Mouse (Mus musculus): ENCODE measurements around the gene Canx. TPM values are rescaled to one million over a fixed set of nuclear protein-coding genes. Genes with fewer than 3 reads are reported as not detected.
"Not testable (repeated sequence)": the region's sequence is repeated elsewhere in the genome, so short reads cannot be mapped to it uniquely, and the experiment has no call there.

The Canx gene
- polyA plus RNA-seq, 1 experiment: 396 TPM

DNA sequence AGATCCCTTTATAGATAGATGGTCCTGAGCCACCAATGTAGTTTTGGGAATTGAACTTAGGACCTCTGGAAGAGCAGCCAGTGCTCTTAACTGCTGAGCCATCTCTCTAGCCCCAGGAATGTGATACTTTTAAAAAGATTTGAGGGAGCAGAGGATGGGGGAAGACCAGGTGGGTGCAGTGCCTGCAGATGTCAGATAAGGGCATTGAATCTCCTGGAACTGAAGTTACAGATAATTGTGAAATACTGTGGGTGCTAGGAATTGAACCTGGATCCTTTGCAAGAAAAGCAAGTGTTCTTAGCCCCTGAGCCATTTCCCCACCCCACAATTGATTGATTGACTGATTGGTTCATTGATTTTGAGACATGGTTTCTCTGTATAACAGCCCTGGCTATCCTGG, 39.8 kb upstream of the Canx start:
- H3K4me3 ChIP-seq (ENCODE audit: insufficient read depth, low read length): no peak overlapping the region
- TF ChIP-seq CTCF (IDR thresholded peaks at IDR 0.05; ENCODE audit: low read depth, low read length) (no peak), POLR2A (IDR thresholded peaks at IDR 0.05; ENCODE audit: borderline replicate concordance, low read depth, low read length) (no peak)

DNA sequence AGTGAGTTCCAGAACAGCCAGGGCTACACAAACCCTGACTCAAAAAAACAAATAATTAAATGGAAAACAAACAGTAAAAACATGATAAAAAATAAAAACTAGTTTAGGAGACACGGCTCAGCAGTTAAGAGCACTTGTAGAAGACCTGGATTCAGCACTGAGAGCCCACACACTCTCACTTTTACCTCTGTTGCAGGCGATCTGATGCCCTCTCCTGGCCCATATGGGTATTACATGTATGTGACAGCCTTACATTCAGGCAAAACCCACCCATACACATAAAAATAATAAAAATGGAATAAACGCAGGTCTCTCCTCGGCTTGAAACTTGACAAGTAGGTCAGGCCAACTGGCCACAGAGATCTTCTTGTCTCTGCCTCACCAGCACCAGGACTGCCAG, 39.1 kb upstream of the Canx start:
- H3K4me3 ChIP-seq (ENCODE audit: insufficient read depth, low read length): no peak overlapping the region
- H3K27ac ChIP-seq (ENCODE audit: insufficient read depth, low read depth, low read length): no peak overlapping the region
- TF ChIP-seq CTCF (IDR thresholded peaks at IDR 0.05; ENCODE audit: low read depth, low read length) (peak; percentile 46), POLR2A (IDR thresholded peaks at IDR 0.05; ENCODE audit: borderline replicate concordance, low read depth, low read length) (no peak)
- peaks cover 18% of the 10 kb centered on the region for H3K4me1 ChIP-seq (ENCODE audit: control insufficient read depth, insufficient read depth, low read length)

More for the DNA sequence above, 39.8 kb upstream of the Canx start:
- Histone ChIP-seq H3K27ac (ENCODE audit: insufficient read depth, low read depth, low read length) (no peak overlapping the region), H3K4me1 (ENCODE audit: control insufficient read depth, insufficient read depth, low read length) (peaks cover 25% of the 10 kb centered on the region)

GRCm38 (mm10) chr11:50361282-50361681, 35.8 kb upstream of the Canx start:
- H3K27ac ChIP-seq (ENCODE audit: insufficient read depth, low read depth, low read length); H3K4me1 ChIP-seq (ENCODE audit: control insufficient read depth, insufficient read depth, low read length); H3K4me3 ChIP-seq (ENCODE audit: insufficient read depth, low read length): not testable (repeated sequence)

DNA sequence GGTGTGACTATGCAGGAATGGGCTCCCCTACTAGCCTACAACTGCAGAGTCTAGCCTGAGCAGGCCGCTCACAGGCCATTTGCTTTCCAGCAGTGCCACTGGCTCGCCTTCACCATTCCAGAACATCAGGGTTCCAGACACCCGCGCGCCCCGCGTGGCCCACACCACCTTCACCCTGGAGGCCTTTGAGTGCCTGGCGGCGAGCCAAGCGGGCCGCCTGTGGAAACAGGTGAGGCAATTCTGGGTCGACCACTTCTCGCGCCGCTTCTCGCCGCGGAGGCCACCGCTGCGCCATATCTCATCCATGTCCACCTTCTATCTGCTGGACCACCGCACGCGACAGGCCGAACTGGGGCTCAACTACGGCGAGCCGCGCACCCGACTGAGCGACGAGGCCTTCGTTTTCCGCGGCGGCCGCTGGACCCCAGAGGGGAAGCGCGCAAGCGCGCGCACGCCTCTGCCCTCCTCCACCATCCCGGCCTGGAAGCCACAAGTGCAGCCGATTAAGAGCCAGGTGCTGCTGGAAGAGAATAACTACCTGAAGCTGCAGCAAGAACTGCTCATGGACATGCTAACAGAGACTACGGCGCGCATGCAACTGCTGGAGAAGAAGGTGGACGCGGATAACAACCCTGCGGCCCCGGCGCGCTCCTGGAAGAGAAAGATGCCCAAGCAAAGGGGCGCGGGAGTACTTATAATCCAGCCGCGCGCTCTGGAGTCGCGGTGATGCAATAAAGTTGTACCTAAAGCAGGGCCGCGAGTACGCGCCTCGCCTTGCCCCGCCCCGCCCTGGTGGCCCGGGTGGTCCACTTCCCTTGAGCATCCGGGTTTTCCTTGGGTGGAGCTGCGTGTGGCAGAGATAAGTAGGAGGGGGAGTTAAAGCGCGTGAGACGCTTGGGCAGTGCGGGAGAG, 33.7 kb upstream of the Canx start:
- Histone ChIP-seq H3K4me1 (ENCODE audit: control insufficient read depth, insufficient read depth, low read length) (peaks cover 17% of the 10 kb centered on the region), H3K4me3 (ENCODE audit: insufficient read depth, low read length) (peak overlapping the region; percentile 63), H3K27ac (ENCODE audit: insufficient read depth, low read depth, low read length) (no peak overlapping the region)
- TF ChIP-seq POLR2A (IDR thresholded peaks at IDR 0.05; ENCODE audit: borderline replicate concordance, low read depth, low read length) (no peak), CTCF (IDR thresholded peaks at IDR 0.05; ENCODE audit: low read depth, low read length) (no peak)

DNA sequence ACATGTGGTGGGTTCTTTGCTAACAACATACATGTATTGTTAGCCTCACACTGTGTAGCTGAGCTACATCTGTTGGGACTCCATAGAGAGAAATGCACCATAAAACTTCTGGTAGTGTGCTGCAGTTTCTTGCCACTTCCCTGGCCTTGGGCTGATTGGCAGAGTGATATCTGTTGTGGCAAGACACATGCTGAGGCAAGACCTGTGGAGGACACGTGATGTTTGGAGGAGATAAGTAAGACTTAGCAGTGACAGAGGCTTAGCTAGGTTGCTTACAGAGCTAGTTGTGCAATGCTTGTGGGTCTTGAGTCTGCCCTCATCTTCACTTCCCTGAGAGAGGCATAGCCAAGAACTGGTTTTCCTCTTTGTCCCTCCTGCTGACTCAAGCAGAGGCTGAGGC, 29.9 kb upstream of the Canx start:
- H3K4me1 ChIP-seq (ENCODE audit: control insufficient read depth, insufficient read depth, low read length): peaks cover 11% of the 10 kb centered on the region
- no peak overlapping the region for H3K4me3 ChIP-seq (ENCODE audit: insufficient read depth, low read length)
- peak overlapping the region; percentile 59 for H3K27ac ChIP-seq (ENCODE audit: insufficient read depth, low read depth, low read length)
- TF ChIP-seq POLR2A (IDR thresholded peaks at IDR 0.05; ENCODE audit: borderline replicate concordance, low read depth, low read length) (no peak), CTCF (IDR thresholded peaks at IDR 0.05; ENCODE audit: low read depth, low read length) (no peak)

GRCm38 (mm10) chr11:50354851-50355250, 29.4 kb upstream of the Canx start:
- Histone ChIP-seq H3K4me3 (ENCODE audit: insufficient read depth, low read length) (no peak overlapping the region), H3K4me1 (ENCODE audit: control insufficient read depth, insufficient read depth, low read length) (peaks cover 11% of the 10 kb centered on the region), H3K27ac (ENCODE audit: insufficient read depth, low read depth, low read length) (peak overlapping the region; percentile 37; the same call in 1 of the 2 replicates)
- TF ChIP-seq CTCF (IDR thresholded peaks at IDR 0.05; ENCODE audit: low read depth, low read length) (no peak), POLR2A (IDR thresholded peaks at IDR 0.05; ENCODE audit: borderline replicate concordance, low read depth, low read length) (no peak)

GRCm38 (mm10) chr11:50354162-50354561, 28.7 kb upstream of the Canx start, which contains the start of gene Cby3:
Gene Cby3, plus strand, starts transcription at chr11:50354462.
- TF ChIP-seq CTCF (IDR thresholded peaks at IDR 0.05; ENCODE audit: low read depth, low read length): no peak
- no peak for TF ChIP-seq POLR2A (IDR thresholded peaks at IDR 0.05; ENCODE audit: borderline replicate concordance, low read depth, low read length)
- Histone ChIP-seq H3K4me1 (ENCODE audit: control insufficient read depth, insufficient read depth, low read length) (peaks cover 11% of the 10 kb centered on the region), H3K27ac (ENCODE audit: insufficient read depth, low read depth, low read length) (peak within 1 kb of the TSS; percentile 37; the same call in 1 of the 2 replicates), H3K4me3 (ENCODE audit: insufficient read depth, low read length) (no peak within 1 kb of the TSS)

- H3K4me1 ChIP-seq (ENCODE audit: control insufficient read depth, insufficient read depth, low read length): peaks cover 7% of the 10 kb centered on the region
- no peak for TF ChIP-seq POLR2A (IDR thresholded peaks at IDR 0.05; ENCODE audit: borderline replicate concordance, low read depth, low read length)
- no peak for TF ChIP-seq CTCF (IDR thresholded peaks at IDR 0.05; ENCODE audit: low read depth, low read length)
Observed at GRCm38 (mm10) chr11:50352177-50352576, 26.7 kb upstream of the Canx start.

DNA sequence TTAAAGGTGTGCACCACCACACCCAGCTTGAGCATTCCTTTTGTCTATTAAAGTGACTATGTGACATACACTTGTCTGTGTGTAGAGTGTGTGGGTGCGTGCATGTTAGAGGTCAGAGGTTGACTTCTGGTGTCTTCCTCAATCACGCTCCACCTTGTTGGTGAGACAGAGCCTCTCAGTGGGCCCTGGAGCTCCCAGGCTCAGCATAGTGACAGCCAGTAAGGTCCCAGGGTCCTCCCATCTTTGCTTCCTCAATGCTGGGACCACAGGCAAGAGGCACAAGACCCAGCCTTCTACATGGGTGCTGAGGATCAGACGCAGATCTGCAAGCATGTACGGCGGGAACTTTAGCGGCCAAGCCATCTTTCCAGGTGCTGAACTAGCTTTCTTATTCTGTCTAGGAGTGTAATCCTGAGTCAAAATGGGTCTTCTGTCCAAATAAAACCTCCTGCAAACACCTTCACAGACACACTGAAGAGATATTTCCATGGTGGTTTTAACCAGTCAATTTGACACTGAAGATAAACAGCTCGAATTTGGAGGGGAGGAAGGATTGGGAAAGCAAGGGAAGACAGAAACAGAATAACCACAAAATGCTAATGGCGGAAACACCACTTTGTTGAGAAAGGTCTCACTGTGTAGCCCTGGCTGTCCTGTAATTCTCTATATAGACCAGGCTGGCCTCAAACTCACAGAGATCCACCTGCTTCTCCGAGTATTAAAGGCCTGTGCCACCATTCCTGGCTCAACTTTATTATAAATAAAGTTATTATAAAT, 21.0 kb upstream of the Canx start:
- H3K4me1 ChIP-seq (ENCODE audit: control insufficient read depth, insufficient read depth, low read length): peaks cover 18% of the 10 kb centered on the region
- no peak for TF ChIP-seq POLR2A (IDR thresholded peaks at IDR 0.05; ENCODE audit: borderline replicate concordance, low read depth, low read length)
- TF ChIP-seq CTCF (IDR thresholded peaks at IDR 0.05; ENCODE audit: low read depth, low read length): no peak
- H3K4me3 ChIP-seq (ENCODE audit: insufficient read depth, low read length): no peak overlapping the region
- H3K27ac ChIP-seq (ENCODE audit: insufficient read depth, low read depth, low read length): no peak overlapping the region

More at GRCm38 (mm10) chr11:50352177-50352576, 26.7 kb upstream of the Canx start:
- H3K4me3 ChIP-seq (ENCODE audit: insufficient read depth, low read length): no peak overlapping the region
- H3K27ac ChIP-seq (ENCODE audit: insufficient read depth, low read depth, low read length): no peak overlapping the region

DNA sequence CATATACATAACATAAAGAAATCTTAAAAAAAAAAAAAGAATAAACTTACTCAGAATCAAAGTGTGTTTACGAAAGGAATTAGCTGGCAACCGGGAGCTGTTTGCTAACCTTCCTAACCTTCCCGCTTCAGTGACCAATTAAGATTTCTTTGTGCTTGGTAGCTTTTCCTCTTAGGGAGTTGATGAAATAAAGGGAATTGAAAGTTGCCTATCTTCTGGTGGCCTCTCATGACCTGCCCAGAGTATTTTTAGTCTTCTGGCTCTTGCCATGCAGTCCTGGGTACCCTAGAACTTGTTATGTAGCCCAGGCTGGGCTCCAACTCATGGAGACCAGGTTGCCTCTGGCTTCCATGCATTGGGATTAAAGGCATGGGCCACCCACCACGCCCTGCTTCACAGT, 20.0 kb upstream of the Canx start:
- Histone ChIP-seq H3K27ac (ENCODE audit: insufficient read depth, low read depth, low read length) (0 out of 2 replicates have a peak overlapping the region, but pooled peaks have one; percentile 5), H3K4me3 (ENCODE audit: insufficient read depth, low read length) (no peak overlapping the region), H3K4me1 (ENCODE audit: control insufficient read depth, insufficient read depth, low read length) (peaks cover 18% of the 10 kb centered on the region)
- TF ChIP-seq CTCF (IDR thresholded peaks at IDR 0.05; ENCODE audit: low read depth, low read length): no peak
- no peak for TF ChIP-seq POLR2A (IDR thresholded peaks at IDR 0.05; ENCODE audit: borderline replicate concordance, low read depth, low read length)

Measured in bone marrow macrophage, adult 2 months (primary cell).